Mouse (Mus musculus): ENCODE measurements around the gene Prlhr. TPM values are rescaled to one million over a fixed set of nuclear protein-coding genes. Genes with fewer than 3 reads are reported as not detected.

Prlhr gene
- polyA plus RNA-seq, 1 experiment from 2014 or later = 0.60 TPM

GRCm38 (mm10) chr19:60477788-60478187 lies 9.7 kb upstream of the Prlhr start:
- Histone ChIP-seq H3K9me3 (replicated peaks; ENCODE audit: control insufficient read depth, low read length, poor library complexity, severe bottlenecking) (no peaks in the 10 kb centered on the region), H3K36me3 (ENCODE audit: control insufficient read depth, insufficient read depth, low read length) (no peaks in the 10 kb centered on the region), H3K4me3 (ENCODE audit: low read depth, low read length) (no peak overlapping the region), H3K4me2 (ENCODE audit: low read length) (no peak overlapping the region), H3K27me3 (ENCODE audit: control insufficient read depth, insufficient read depth, low read depth, low read length) (no peaks in the 10 kb centered on the region), H3K27ac (ENCODE audit: low read length) (no peak overlapping the region), H3K9ac (ENCODE audit: low read depth, low read length) (no peak overlapping the region), H3K4me1 (ENCODE audit: control insufficient read depth, insufficient read depth, low read length) (no peaks in the 10 kb centered on the region)
- 54% methylated on average over 2 of the region's 2 CpGs for WGBS
- ATAC-seq = no peak

GRCm38 (mm10) chr19:60468846-60469245 lies 742 bp upstream of the Prlhr start:
- Histone ChIP-seq H3K27me3 (ENCODE audit: control insufficient read depth, insufficient read depth, low read depth, low read length) (peaks cover 8% of the 10 kb centered on the region), H3K4me3 (ENCODE audit: low read depth, low read length) (peak overlapping the region; percentile 40), H3K27ac (ENCODE audit: low read length) (no peak overlapping the region), H3K4me1 (ENCODE audit: control insufficient read depth, insufficient read depth, low read length) (peaks cover 25% of the 10 kb centered on the region), H3K9me3 (replicated peaks; ENCODE audit: control insufficient read depth, low read length, poor library complexity, severe bottlenecking) (no peaks in the 10 kb centered on the region), H3K4me2 (ENCODE audit: low read length) (peak overlapping the region; percentile 77), H3K9ac (ENCODE audit: low read depth, low read length) (peak overlapping the region; percentile 59), H3K36me3 (ENCODE audit: control insufficient read depth, insufficient read depth, low read length) (no peaks in the 10 kb centered on the region)
- WGBS = under 1% methylated on average over 10 of the region's 10 CpGs
- ATAC-seq = no peak

GRCm38 (mm10) chr19:60467588-60468007 lies 506 bp downstream of the Prlhr start:
- no peaks in the 10 kb centered on the region for H3K36me3 ChIP-seq (ENCODE audit: control insufficient read depth, insufficient read depth, low read length)
- no peaks in the 10 kb centered on the region for H3K9me3 ChIP-seq (replicated peaks; ENCODE audit: control insufficient read depth, low read length, poor library complexity, severe bottlenecking)
- peaks cover 28% of the 10 kb centered on the region for H3K4me1 ChIP-seq (ENCODE audit: control insufficient read depth, insufficient read depth, low read length)
- H3K9ac ChIP-seq (ENCODE audit: low read depth, low read length) = peak overlapping the region; percentile 46; the same call in 1 of the 2 replicates
- no peak overlapping the region for H3K27ac ChIP-seq (ENCODE audit: low read length)
- peak overlapping the region; percentile 40 for H3K4me3 ChIP-seq (ENCODE audit: low read depth, low read length)
- WGBS = 9% methylated on average over 31 of the region's 31 CpGs
- peak; percentile 54 for ATAC-seq
- peak overlapping the region; percentile 77 for H3K4me2 ChIP-seq (ENCODE audit: low read length)
- H3K27me3 ChIP-seq (ENCODE audit: control insufficient read depth, insufficient read depth, low read depth, low read length) = peaks cover 8% of the 10 kb centered on the region

- under 1% methylated on average over 41 of the region's 41 CpGs for WGBS
- H3K9me3 ChIP-seq (replicated peaks; ENCODE audit: control insufficient read depth, low read length, poor library complexity, severe bottlenecking) = no peaks in the 10 kb centered on the region
- peak overlapping the region; percentile 40 for H3K4me3 ChIP-seq (ENCODE audit: low read depth, low read length)
- peak overlapping the region; percentile 77 for H3K4me2 ChIP-seq (ENCODE audit: low read length)
- ATAC-seq = peak; percentile 82
- H3K9ac ChIP-seq (ENCODE audit: low read depth, low read length) = peak overlapping the region; percentile 46; the same call in 1 of the 2 replicates
- no peak overlapping the region for H3K27ac ChIP-seq (ENCODE audit: low read length)
- H3K36me3 ChIP-seq (ENCODE audit: control insufficient read depth, insufficient read depth, low read length) = no peaks in the 10 kb centered on the region
- peaks cover 8% of the 10 kb centered on the region for H3K27me3 ChIP-seq (ENCODE audit: control insufficient read depth, insufficient read depth, low read depth, low read length)
- H3K4me1 ChIP-seq (ENCODE audit: control insufficient read depth, insufficient read depth, low read length) = peaks cover 28% of the 10 kb centered on the region
Observed at GRCm38 (mm10) chr19:60466953-60467570, 1.0 kb downstream of the Prlhr start.

GRCm38 (mm10) chr19:60465726-60466125 lies 2.4 kb downstream of the Prlhr start:
- H3K27me3 ChIP-seq (ENCODE audit: control insufficient read depth, insufficient read depth, low read depth, low read length) = peaks cover 8% of the 10 kb centered on the region
- no peak for ATAC-seq
- WGBS = 60% methylated on average over 2 of the region's 2 CpGs

GRCm38 (mm10) chr19:60463896-60464295 lies 4.2 kb downstream of the Prlhr start:
- Histone ChIP-seq H3K36me3 (ENCODE audit: control insufficient read depth, insufficient read depth, low read length) (no peaks in the 10 kb centered on the region), H3K4me3 (ENCODE audit: low read depth, low read length) (no peak overlapping the region), H3K4me1 (ENCODE audit: control insufficient read depth, insufficient read depth, low read length) (peaks cover 23% of the 10 kb centered on the region), H3K9me3 (replicated peaks; ENCODE audit: control insufficient read depth, low read length, poor library complexity, severe bottlenecking) (no peaks in the 10 kb centered on the region), H3K27ac (ENCODE audit: low read length) (no peak overlapping the region), H3K9ac (ENCODE audit: low read depth, low read length) (no peak overlapping the region), H3K27me3 (ENCODE audit: control insufficient read depth, insufficient read depth, low read depth, low read length) (peaks cover 5% of the 10 kb centered on the region), H3K4me2 (ENCODE audit: low read length) (no peak overlapping the region)
- peak; percentile 49; the same call in 1 of the 2 replicates for ATAC-seq
- 11% methylated on average over 3 of the region's 3 CpGs for WGBS

More at GRCm38 (mm10) chr19:60465726-60466125, 2.4 kb downstream of the Prlhr start:
- Histone ChIP-seq H3K36me3 (ENCODE audit: control insufficient read depth, insufficient read depth, low read length) (no peaks in the 10 kb centered on the region), H3K4me1 (ENCODE audit: control insufficient read depth, insufficient read depth, low read length) (peaks cover 28% of the 10 kb centered on the region), H3K9ac (ENCODE audit: low read depth, low read length) (no peak overlapping the region), H3K4me3 (ENCODE audit: low read depth, low read length) (no peak overlapping the region), H3K4me2 (ENCODE audit: low read length) (no peak overlapping the region), H3K9me3 (replicated peaks; ENCODE audit: control insufficient read depth, low read length, poor library complexity, severe bottlenecking) (no peaks in the 10 kb centered on the region), H3K27ac (ENCODE audit: low read length) (no peak overlapping the region)

GRCm38 (mm10) chr19:60463440-60463839 lies 4.7 kb downstream of the Prlhr start:
- Histone ChIP-seq H3K27me3 (ENCODE audit: control insufficient read depth, insufficient read depth, low read depth, low read length) (peaks cover 4% of the 10 kb centered on the region), H3K9me3 (replicated peaks; ENCODE audit: control insufficient read depth, low read length, poor library complexity, severe bottlenecking) (no peaks in the 10 kb centered on the region), H3K4me1 (ENCODE audit: control insufficient read depth, insufficient read depth, low read length) (peaks cover 19% of the 10 kb centered on the region), H3K27ac (ENCODE audit: low read length) (no peak overlapping the region), H3K9ac (ENCODE audit: low read depth, low read length) (no peak overlapping the region), H3K4me2 (ENCODE audit: low read length) (no peak overlapping the region), H3K36me3 (ENCODE audit: control insufficient read depth, insufficient read depth, low read length) (no peaks in the 10 kb centered on the region), H3K4me3 (ENCODE audit: low read depth, low read length) (no peak overlapping the region)
- 78% methylated on average over 3 of the region's 3 CpGs for WGBS
- ATAC-seq = no peak

- no peaks in the 10 kb centered on the region for H3K9me3 ChIP-seq (replicated peaks; ENCODE audit: control insufficient read depth, low read length, poor library complexity, severe bottlenecking)
- H3K4me2 ChIP-seq (ENCODE audit: low read length) = no peak overlapping the region
- H3K4me3 ChIP-seq (ENCODE audit: low read depth, low read length) = no peak overlapping the region
- H3K4me1 ChIP-seq (ENCODE audit: control insufficient read depth, insufficient read depth, low read length) = peaks cover 7% of the 10 kb centered on the region; the same call in 1 of the 2 replicates
- H3K36me3 ChIP-seq (ENCODE audit: control insufficient read depth, insufficient read depth, low read length) = no peaks in the 10 kb centered on the region
- 68% methylated on average over 2 of the region's 2 CpGs for WGBS
- no peak overlapping the region for H3K27ac ChIP-seq (ENCODE audit: low read length)
- no peak for ATAC-seq
- no peaks in the 10 kb centered on the region; the same call in 1 of the 2 replicates for H3K27me3 ChIP-seq (ENCODE audit: control insufficient read depth, insufficient read depth, low read depth, low read length)
- no peak overlapping the region for H3K9ac ChIP-seq (ENCODE audit: low read depth, low read length)
Observed at GRCm38 (mm10) chr19:60461476-60461875, 6.6 kb downstream of the Prlhr start.

GRCm38 (mm10) chr19:60459680-60460079 lies 8.4 kb downstream of the Prlhr start:
- WGBS = 65% methylated on average over 3 of the region's 3 CpGs
- Histone ChIP-seq H3K9ac (ENCODE audit: low read depth, low read length) (no peak overlapping the region), H3K4me2 (ENCODE audit: low read length) (no peak overlapping the region), H3K9me3 (replicated peaks; ENCODE audit: control insufficient read depth, low read length, poor library complexity, severe bottlenecking) (no peaks in the 10 kb centered on the region), H3K27ac (ENCODE audit: low read length) (no peak overlapping the region), H3K36me3 (ENCODE audit: control insufficient read depth, insufficient read depth, low read length) (no peaks in the 10 kb centered on the region), H3K4me1 (ENCODE audit: control insufficient read depth, insufficient read depth, low read length) (peaks cover 7% of the 10 kb centered on the region; the same call in 1 of the 2 replicates), H3K4me3 (ENCODE audit: low read depth, low read length) (no peak overlapping the region), H3K27me3 (ENCODE audit: control insufficient read depth, insufficient read depth, low read depth, low read length) (no peaks in the 10 kb centered on the region)
- ATAC-seq = no peak

All from midbrain, embryonic 16.5 days (tissue).